Mouse (Mus musculus) liver, embryonic 14.5 days (tissue): ENCODE data around the gene Plcb4.

ENCODE experiments used
- CTCF ChIP-seq: IDR thresholded peaks from 2 replicates; pipeline ENCODE4 v1.5.1; 2016; ENCODE audit warnings: antibody characterized with exemption, low read depth, control low read depth
- EP300 ChIP-seq: IDR thresholded peaks from 2 replicates; pipeline ENCODE4 v1.6.1; 2016; ENCODE audit warnings: antibody characterized with exemption, low read depth

GRCm38 (mm10) chr2:135978790-135979189, 320.0 kb downstream of the Plcb4 start:
- TF ChIP-seq CTCF: no peak
- no peak for TF ChIP-seq EP300
